Mouse (Mus musculus): ENCODE data around the gene Cdh24. TPM values are rescaled to one million over a fixed set of nuclear protein-coding genes. Genes with fewer than 3 reads are reported as not detected.

Gene Cdh24
- polyA plus RNA-seq, 1 experiment: not detected

DNA sequence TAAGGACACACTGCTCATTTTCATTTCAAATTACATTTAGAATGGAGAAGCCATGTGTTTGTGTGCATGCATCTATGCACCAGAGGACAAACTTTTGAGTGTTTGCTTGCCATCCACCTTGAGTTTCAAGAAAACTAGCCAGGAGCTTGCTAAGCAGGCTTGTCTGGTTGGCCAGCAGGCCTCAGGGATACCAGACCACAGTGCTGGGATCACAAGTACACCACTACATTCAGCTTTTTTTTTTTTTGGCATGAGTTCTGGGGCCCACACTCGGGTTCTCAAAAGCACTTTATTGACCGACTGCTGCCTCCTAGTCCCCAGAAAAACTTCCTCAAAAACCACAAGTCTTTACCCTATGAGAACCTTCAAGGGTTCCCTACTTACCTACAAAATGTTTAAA lies 33.2 kb upstream of the Cdh24 start:
- no peak overlapping the region for H3K27ac ChIP-seq (ENCODE audit: insufficient read depth, low read depth, low read length)
- 31% methylated on average over 2 of the region's 2 CpGs for WGBS
- TF ChIP-seq POLR2A (IDR thresholded peaks at IDR 0.05; ENCODE audit: insufficient read depth, low read depth, low read length) (no peak), CTCF (IDR thresholded peaks at IDR 0.05; ENCODE audit: insufficient read depth, low read depth, low read length) (no peak)
- H3K4me3 ChIP-seq (ENCODE audit: insufficient read depth, low read depth, low read length): no peak overlapping the region
- H3K4me1 ChIP-seq (ENCODE audit: control insufficient read depth, insufficient read depth, low read length): no peaks in the 10 kb centered on the region

- WGBS: 66% methylated on average over 4 of the region's 4 CpGs
- Histone ChIP-seq H3K4me3 (ENCODE audit: insufficient read depth, low read depth, low read length) (no peak overlapping the region), H3K27ac (ENCODE audit: insufficient read depth, low read depth, low read length) (no peak overlapping the region), H3K4me1 (ENCODE audit: control insufficient read depth, insufficient read depth, low read length) (peaks cover 5% of the 10 kb centered on the region; the same call in 1 of the 2 replicates)
- TF ChIP-seq CTCF (IDR thresholded peaks at IDR 0.05; ENCODE audit: insufficient read depth, low read depth, low read length) (no peak), POLR2A (IDR thresholded peaks at IDR 0.05; ENCODE audit: insufficient read depth, low read depth, low read length) (no peak)
Measured at GRCm38 (mm10) chr14:54669381-54669780, 28.2 kb upstream of the Cdh24 start.

DNA sequence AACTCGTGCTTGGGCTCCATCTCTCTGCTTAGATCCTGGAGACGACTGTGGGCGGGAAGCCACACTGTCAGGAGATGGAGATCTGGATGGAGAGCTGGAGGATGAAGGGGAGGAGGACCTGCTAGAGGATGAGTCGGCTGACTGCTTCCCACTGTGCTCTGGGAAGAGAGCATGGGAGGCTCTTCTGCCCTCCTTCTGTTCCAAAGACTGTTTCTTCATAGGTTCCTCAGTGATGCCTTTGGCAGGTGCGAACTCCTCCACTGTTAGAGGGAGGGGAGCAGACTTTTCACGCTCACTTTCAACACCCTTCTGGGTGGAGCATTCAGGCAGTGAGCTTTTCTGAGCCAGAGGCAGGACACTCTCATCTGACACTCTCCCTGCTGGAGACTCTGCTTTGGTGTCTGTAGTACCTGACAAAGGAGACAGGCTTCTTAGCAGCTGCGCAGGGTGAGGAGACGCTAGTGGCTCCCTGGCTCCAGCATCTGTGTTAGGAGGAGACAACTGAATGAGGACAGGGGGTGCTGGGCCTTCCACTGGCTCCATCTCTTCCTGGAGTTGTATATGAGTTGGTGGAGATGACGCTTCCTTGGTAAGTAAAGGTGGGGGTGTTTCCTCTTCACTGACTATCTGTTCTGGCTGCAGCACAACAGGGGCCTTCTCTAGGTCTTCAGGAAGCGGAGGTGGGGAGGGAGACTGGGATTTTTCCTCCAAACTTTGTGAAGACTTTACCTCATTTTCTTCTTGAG lies 23.5 kb upstream of the Cdh24 start:
- TF ChIP-seq POLR2A (IDR thresholded peaks at IDR 0.05; ENCODE audit: insufficient read depth, low read depth, low read length) (no peak), CTCF (IDR thresholded peaks at IDR 0.05; ENCODE audit: insufficient read depth, low read depth, low read length) (no peak)
- WGBS: 55% methylated on average over 10 of the region's 10 CpGs
- H3K4me3 ChIP-seq (ENCODE audit: insufficient read depth, low read depth, low read length): no peak overlapping the region
- H3K27ac ChIP-seq (ENCODE audit: insufficient read depth, low read depth, low read length): no peak overlapping the region
- peaks cover 7% of the 10 kb centered on the region; the same call in 1 of the 2 replicates for H3K4me1 ChIP-seq (ENCODE audit: control insufficient read depth, insufficient read depth, low read length)

GRCm38 (mm10) chr14:54660009-54660408 lies 18.8 kb upstream of the Cdh24 start:
- TF ChIP-seq POLR2A (IDR thresholded peaks at IDR 0.05; ENCODE audit: insufficient read depth, low read depth, low read length) (no peak), CTCF (IDR thresholded peaks at IDR 0.05; ENCODE audit: insufficient read depth, low read depth, low read length) (no peak)
- Histone ChIP-seq H3K27ac (ENCODE audit: insufficient read depth, low read depth, low read length) (no peak overlapping the region), H3K4me1 (ENCODE audit: control insufficient read depth, insufficient read depth, low read length) (peaks cover 7% of the 10 kb centered on the region; the same call in 1 of the 2 replicates), H3K4me3 (ENCODE audit: insufficient read depth, low read depth, low read length) (no peak overlapping the region)
- 92% methylated on average over 2 of the region's 2 CpGs for WGBS

DNA sequence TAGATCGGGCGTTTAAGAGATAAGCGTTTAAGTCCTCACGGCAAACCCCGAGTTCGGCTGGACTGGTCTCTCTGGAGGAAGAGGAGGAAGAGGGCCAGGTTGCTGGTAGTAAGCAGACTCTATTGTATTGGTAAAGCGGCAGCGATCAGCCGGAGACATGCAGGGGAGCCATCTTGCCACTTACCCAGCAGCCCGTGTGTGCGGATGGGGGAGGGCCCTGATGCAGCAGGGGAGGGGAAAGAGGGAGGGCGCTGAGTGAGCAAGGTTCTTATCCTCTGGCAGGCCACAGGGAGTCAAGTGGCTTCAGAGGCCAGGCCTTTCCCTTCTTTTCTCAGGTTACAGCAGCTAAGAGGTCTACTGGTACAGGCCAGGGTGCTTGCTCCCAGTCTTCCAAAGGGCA lies 12.3 kb upstream of the Cdh24 start:
- H3K4me3 ChIP-seq (ENCODE audit: insufficient read depth, low read depth, low read length): peak overlapping the region; percentile 76
- H3K4me1 ChIP-seq (ENCODE audit: control insufficient read depth, insufficient read depth, low read length): peaks cover 22% of the 10 kb centered on the region
- TF ChIP-seq POLR2A (IDR thresholded peaks at IDR 0.05; ENCODE audit: insufficient read depth, low read depth, low read length) (peak; percentile 56; the same call in 1 of the 2 replicates), CTCF (IDR thresholded peaks at IDR 0.05; ENCODE audit: insufficient read depth, low read depth, low read length) (0 out of 2 replicates have a peak, but pooled peaks have one; percentile 8)
- 0% methylated on average over 12 of the region's 12 CpGs for WGBS
- peak overlapping the region; percentile 93 for H3K27ac ChIP-seq (ENCODE audit: insufficient read depth, low read depth, low read length)

DNA sequence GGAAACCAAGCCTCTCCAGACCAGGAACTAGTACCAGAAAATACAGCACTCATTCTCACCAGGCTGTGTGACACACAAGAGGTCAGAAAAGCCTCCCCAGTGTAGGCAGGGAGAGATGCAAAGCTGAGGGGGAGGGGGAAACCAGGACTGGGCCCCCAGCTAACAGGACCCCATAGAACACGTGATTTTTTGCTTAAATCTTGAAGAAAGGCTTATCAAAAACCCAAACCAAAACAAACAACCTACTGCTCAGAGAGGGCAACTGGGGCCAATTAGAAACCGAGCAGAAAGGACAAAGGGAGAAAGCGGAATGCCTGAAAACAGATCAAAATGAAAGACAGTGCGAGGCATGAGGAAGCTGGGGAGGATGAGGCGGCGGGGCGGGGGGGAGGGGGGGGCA lies 11.6 kb upstream of the Cdh24 start:
- Histone ChIP-seq H3K4me3 (ENCODE audit: insufficient read depth, low read depth, low read length) (peak overlapping the region; percentile 76), H3K27ac (ENCODE audit: insufficient read depth, low read depth, low read length) (peak overlapping the region; percentile 8; the same call in 1 of the 2 replicates), H3K4me1 (ENCODE audit: control insufficient read depth, insufficient read depth, low read length) (peaks cover 22% of the 10 kb centered on the region)
- 0% methylated on average over 7 of the region's 7 CpGs for WGBS
- TF ChIP-seq CTCF (IDR thresholded peaks at IDR 0.05; ENCODE audit: insufficient read depth, low read depth, low read length): no peak
- TF ChIP-seq POLR2A (IDR thresholded peaks at IDR 0.05; ENCODE audit: insufficient read depth, low read depth, low read length): no peak

- 71% methylated on average over 4 of the region's 4 CpGs for WGBS
- no peak overlapping the region for H3K27ac ChIP-seq (ENCODE audit: insufficient read depth, low read depth, low read length)
- H3K4me1 ChIP-seq (ENCODE audit: control insufficient read depth, insufficient read depth, low read length): peaks cover 22% of the 10 kb centered on the region
- no peak overlapping the region for H3K4me3 ChIP-seq (ENCODE audit: insufficient read depth, low read depth, low read length)
- no peak for TF ChIP-seq CTCF (IDR thresholded peaks at IDR 0.05; ENCODE audit: insufficient read depth, low read depth, low read length)
- no peak for TF ChIP-seq POLR2A (IDR thresholded peaks at IDR 0.05; ENCODE audit: insufficient read depth, low read depth, low read length)
Measured at GRCm38 (mm10) chr14:54651556-54651955, 10.4 kb upstream of the Cdh24 start.

DNA sequence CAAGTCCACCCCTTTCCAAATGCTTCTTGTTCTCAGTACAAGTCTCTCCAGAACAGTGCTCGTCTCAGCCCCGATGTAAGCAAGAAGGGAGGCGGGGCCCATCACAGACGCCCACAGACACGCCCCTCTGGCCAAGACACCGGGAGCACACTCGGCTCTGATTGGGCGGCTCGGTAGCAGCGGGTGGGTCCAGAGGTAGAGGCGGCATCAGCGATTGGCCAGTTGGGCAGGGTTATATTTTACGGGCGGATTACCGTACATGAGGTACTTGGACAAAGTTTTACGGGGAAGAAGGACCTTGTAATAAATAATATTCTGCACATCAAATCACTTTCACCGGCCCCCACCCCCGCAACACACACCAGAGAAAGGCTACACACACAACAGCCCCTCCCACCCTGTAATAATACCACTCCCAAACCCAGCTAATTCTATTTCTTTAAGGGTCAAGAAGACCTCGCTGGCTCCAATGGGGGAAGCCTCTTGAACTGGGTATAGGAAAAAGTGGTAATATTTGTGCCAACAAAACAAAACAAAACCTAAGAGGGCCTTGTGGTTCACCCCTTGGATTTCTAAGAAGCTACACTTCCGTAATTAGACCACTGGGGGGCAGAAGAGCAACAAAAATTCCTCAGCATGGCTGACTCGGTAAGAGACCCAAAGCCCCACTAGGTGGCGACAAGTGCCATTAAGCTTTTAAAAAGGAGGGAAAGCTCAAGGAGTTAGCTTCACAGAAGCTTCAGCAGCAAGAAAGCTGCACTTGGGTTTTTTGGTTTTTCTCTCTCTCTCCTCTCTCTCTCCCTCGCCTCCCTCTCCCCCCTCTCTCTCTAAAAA lies 9.7 kb upstream of the Cdh24 start:
- Histone ChIP-seq H3K4me3 (ENCODE audit: insufficient read depth, low read depth, low read length) (no peak overlapping the region), H3K27ac (ENCODE audit: insufficient read depth, low read depth, low read length) (no peak overlapping the region), H3K4me1 (ENCODE audit: control insufficient read depth, insufficient read depth, low read length) (peaks cover 22% of the 10 kb centered on the region)
- WGBS: 54% methylated on average over 23 of the region's 23 CpGs
- no peak for TF ChIP-seq POLR2A (IDR thresholded peaks at IDR 0.05; ENCODE audit: insufficient read depth, low read depth, low read length)
- TF ChIP-seq CTCF (IDR thresholded peaks at IDR 0.05; ENCODE audit: insufficient read depth, low read depth, low read length): peak; percentile 49

DNA sequence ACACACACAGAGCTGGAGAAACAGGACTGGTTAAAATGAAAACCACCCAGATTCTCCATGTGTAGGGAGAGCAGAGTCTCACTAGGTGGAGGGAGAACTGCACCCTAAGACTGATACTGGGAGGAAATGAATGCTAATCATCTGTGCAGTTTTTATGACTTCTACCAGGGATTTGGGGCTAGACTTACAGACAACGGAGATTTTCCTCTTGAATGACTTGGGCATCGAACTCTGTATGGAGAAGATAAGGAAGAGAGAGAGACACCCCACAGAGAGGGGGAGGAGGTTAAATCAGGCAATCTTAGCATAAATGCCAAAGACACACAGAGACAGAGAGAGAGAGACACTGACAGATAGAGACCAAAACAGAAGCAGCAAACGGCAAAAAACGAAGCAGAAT lies 6.7 kb upstream of the Cdh24 start:
- 58% methylated on average over 4 of the region's 4 CpGs for WGBS
- TF ChIP-seq POLR2A (IDR thresholded peaks at IDR 0.05; ENCODE audit: insufficient read depth, low read depth, low read length) (no peak), CTCF (IDR thresholded peaks at IDR 0.05; ENCODE audit: insufficient read depth, low read depth, low read length) (no peak)
- H3K27ac ChIP-seq (ENCODE audit: insufficient read depth, low read depth, low read length): no peak overlapping the region
- H3K4me3 ChIP-seq (ENCODE audit: insufficient read depth, low read depth, low read length): no peak overlapping the region
- peaks cover 17% of the 10 kb centered on the region for H3K4me1 ChIP-seq (ENCODE audit: control insufficient read depth, insufficient read depth, low read length)

All from olfactory bulb, adult 2 months (tissue).